Mouse (Mus musculus): ENCODE measurements around the gene Rorc.

Gene Rorc

DNA sequence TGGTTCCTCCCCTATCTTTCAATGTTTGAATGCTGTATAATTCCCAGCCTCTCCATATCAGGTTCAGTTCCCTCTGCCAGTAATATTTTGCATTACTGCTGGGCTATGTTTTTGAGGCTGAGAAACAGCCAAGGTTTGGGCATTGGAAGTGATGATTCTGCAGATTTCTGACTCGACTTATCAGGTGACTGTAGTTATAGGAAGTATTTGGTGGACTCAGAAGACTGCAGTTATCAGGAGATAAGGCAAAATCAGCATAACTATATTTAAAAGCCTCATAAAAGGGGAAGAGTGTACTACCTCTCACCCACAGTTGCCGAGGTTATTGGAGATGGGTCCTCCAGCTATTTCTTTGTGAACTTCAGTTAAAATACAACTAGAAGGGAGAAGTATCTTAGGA, 58.4 kb downstream of the Rorc start:
- no peak for DNase-seq (ENCODE audit: low read depth)

DNA sequence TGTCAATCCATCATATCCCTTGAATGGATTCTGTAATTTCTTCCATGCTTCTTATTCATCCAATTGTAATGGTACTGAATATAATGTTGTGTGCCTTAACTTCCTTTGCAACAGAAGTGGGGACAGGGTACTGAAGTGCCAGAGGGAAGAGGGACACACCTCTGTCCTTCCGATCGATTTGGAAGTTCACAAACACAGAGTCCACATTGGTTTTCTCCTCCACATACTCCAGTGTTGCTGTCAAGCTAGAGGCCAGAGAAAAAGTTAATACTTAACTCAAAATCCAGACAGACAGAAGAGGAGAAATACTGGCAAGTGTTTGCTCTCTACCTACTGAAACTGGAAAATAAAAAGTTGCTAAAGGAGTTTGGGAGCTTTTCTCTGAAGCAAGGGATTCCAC, 61.7 kb downstream of the Rorc start:
- DNase-seq (ENCODE audit: low read depth), result no peak

DNA sequence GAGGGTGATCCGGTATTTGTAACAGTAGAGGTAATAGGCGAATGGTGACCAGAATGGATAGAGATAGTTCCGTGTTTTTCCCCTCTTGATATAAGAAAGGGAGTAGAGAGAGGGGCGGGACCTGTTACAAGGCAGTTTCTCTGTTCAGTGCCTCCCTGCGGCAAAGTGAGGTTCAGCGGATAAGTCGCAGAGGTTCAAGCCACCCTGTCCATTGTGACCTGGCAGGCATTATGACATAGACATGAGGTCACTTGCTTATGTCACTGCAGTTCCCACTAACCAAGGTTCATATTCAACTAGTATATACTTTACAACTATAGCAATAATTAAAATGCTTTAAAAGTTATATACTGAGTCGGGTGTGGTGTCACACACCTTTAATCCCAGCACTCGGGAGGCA, 63.8 kb downstream of the Rorc start:
- no peak for DNase-seq (ENCODE audit: low read depth)

DNA sequence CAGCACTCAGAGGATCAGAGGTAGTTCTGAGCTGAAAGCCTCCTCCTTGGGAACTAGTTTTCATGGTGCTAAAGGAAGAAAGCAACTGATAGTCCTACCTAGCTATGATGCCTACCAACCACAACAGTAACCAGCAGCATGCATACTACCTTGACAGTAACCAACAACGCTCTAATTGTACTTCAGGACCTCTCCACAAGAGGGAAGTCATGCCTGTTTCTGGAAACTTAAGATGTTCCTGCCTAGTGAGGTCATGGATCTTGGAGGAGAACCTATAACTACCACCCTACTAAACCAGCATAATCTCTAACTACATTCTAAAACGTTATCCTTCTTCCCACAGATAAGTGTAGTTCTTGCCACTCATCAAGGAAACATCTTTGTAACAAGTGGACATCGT, 68.6 kb downstream of the Rorc start:
- no peak for DNase-seq (ENCODE audit: low read depth)

DNA sequence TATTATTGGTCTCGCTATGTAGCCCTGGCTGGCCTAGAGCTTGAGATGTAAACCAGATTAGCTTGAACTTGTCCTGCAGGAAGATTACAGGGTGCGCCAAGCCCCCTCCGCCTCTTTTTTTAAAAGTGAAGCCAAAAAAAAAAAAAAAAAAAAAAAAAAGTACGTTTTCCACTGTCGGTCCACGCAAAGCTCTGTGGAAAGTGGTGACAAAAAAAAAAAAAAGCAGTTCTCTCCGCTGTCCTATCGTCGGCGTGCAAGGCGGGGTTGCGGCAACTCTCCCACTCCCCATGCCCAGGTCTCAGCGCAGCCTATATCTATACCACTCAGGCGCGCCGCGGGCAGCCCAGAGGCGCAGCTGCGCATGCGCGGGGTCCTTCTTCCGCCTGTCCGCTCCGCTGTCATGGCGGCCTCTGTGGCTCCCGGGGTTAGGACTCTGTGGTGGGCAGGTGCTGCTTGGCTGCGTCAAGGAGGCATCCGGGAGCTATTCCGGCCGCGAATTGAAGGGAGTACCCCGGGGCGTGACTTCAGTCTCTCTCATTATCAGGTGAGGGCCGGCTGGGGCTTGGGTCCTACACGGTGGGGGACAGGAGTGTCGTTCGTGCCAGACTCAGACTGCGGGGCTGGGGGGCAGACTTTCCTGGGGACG, 70.5 kb downstream of the Rorc start, which contains the start of gene Mrpl9:
TSS of gene Mrpl9 (plus strand) at position 368 of the 646 bp plus-strand sequence.
- peak; percentile 84 for DNase-seq (ENCODE audit: low read depth)

DNA sequence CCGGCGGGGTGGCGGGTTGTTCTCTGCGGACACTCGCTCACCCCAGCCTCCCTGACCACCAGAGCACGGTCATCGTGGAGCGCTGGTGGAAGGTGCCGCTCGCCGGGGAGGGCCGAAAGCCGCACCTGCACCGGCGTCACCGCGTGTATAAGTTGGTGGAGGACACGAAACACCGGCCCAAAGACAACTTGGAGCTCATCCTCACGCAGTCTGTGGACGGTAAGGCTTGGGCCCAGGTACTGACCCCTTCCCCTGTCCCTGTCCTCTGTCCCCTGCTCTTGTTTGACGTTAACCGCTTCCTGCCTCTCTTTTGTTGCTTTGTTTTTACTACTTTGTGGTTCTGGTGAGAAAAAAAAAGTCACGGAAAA, 71.0 kb downstream of the Rorc start, which contains the start of gene Oaz3:
TSS of gene Oaz3 (minus strand) at position 319 of the 368 bp plus-strand sequence.
- DNase-seq (ENCODE audit: low read depth), result no peak

All from c-Kit-positive CD71-positive TER-119-negative erythroid progenitor cells, embryonic 14.5 days (primary cell).